Mouse (Mus musculus) MEL (cell line): ENCODE measurements at regions not wholly inside any gene's neighbourhood (a gene's known extent, or its start where the extent isn't known, plus 50 kb on each side); places are given as distances from the start of the nearest gene placed in this dataset.

Source experiments
- DNase-seq: peaks from one replicate; pipeline ENCODE4 v3.0.0; 2011; ENCODE audit warnings: low read depth, low spot score
- H3K27ac ChIP-seq: 2 replicates; pipeline ENCODE4 v1.5.1; 2012; ENCODE audit warnings: low read depth, mild to moderate bottlenecking, control low read depth, low read length, moderate library complexity; ENCODE audit not compliant: control insufficient read depth
- H3K27me3 ChIP-seq, 2 experiments: fragments of 150-350 bp in 1 of 2; sonication (generic) in 1 of 2; 2 replicates each; pipeline ENCODE4 v1.6.1; 2012; ENCODE audit warnings: low read length in 2 of 2, mild to moderate bottlenecking in 2 of 2, improper control_type of control experiment in 1 of 2, moderate library complexity in 1 of 2; ENCODE audit not compliant: insufficient read depth in 2 of 2, control insufficient read depth in 1 of 2
- H3K36me3 ChIP-seq, 2 experiments: 2 replicates each; pipeline ENCODE4 v1.6.1; 2012 to 2014; ENCODE audit warnings: low read length in 2 of 2, improper control_type of control experiment in 1 of 2, inconsistent platforms in 1 of 2, mild to moderate bottlenecking in 1 of 2; ENCODE audit not compliant: insufficient read depth in 2 of 2, control insufficient read depth in 1 of 2
- H3K4me1 ChIP-seq, 2 experiments: fragments of 150-350 bp in 1 of 2; sonication (generic) in 1 of 2; 2 replicates each; pipeline ENCODE4 v1.6.1; 2012; ENCODE audit warnings: low read length in 2 of 2, improper control_type of control experiment in 1 of 2, mild to moderate bottlenecking in 1 of 2; ENCODE audit not compliant: insufficient read depth in 2 of 2, control insufficient read depth in 1 of 2
- H3K4me3 ChIP-seq, 2 experiments: fragments of 150-350 bp in 1 of 2; sonication (generic) in 1 of 2; 2 replicates each; pipeline ENCODE4 v1.5.1; 2012; ENCODE audit warnings: low read depth in 2 of 2, low read length in 2 of 2, mild to moderate bottlenecking in 2 of 2, moderate library complexity in 2 of 2, control low read depth in 1 of 2, improper control_type of control experiment in 1 of 2; ENCODE audit not compliant: control insufficient read depth in 1 of 2, insufficient read depth in 1 of 2
- H3K79me2 ChIP-seq: 2 replicates; pipeline ENCODE4 v1.6.1; 2012; ENCODE audit warnings: mild to moderate bottlenecking, low read length, moderate library complexity; ENCODE audit not compliant: control insufficient read depth, poor library complexity, insufficient read depth
- H3K9ac ChIP-seq: 2 replicates; pipeline ENCODE4 v1.6.1; 2012; ENCODE audit warnings: low read depth, mild to moderate bottlenecking, control low read depth, low read length, moderate library complexity; ENCODE audit not compliant: control insufficient read depth, poor library complexity, severe bottlenecking
- H3K9me3 ChIP-seq: fragments of 150-350 bp; sonication (generic); replicated peaks from 2 replicates; pipeline ENCODE4 v1.6.1; 2012; ENCODE audit warnings: mild to moderate bottlenecking, low read length, improper control_type of control experiment, moderate library complexity; ENCODE audit not compliant: insufficient read depth
- BHLHE40 ChIP-seq: IDR thresholded peaks from 2 replicates; pipeline ENCODE4 v1.6.1; 2012; ENCODE audit warnings: low read depth, mild to moderate bottlenecking, inconsistent platforms, low read length, improper control_type of control experiment, borderline replicate concordance
- CHD1 ChIP-seq: IDR thresholded peaks from 2 replicates; pipeline ENCODE4 v1.6.1; 2012; ENCODE audit warnings: low read depth, mild to moderate bottlenecking, inconsistent platforms, low read length, improper control_type of control experiment
- CHD2 ChIP-seq: IDR thresholded peaks from 2 replicates; pipeline ENCODE4 v1.6.1; 2011; ENCODE audit warnings: low read length, improper control_type of control experiment
- CTCF ChIP-seq, 3 experiments: IDR thresholded peaks in 2 of 3; conservative IDR thresholded peaks in 1 of 3; 2 replicates each; pipeline ENCODE4 v1.5.1; 2011 to 2012; ENCODE audit warnings: low read length in 3 of 3, low read depth in 2 of 3, mild to moderate bottlenecking in 2 of 3, improper control_type of control experiment in 1 of 3, inconsistent platforms in 1 of 3, mixed read lengths in 1 of 3, moderate library complexity in 1 of 3; ENCODE audit not compliant: control insufficient read depth in 1 of 3, insufficient read depth in 1 of 3, poor library complexity in 1 of 3, severe bottlenecking in 1 of 3
- E2F4 ChIP-seq: IDR thresholded peaks from 2 replicates; pipeline ENCODE4 v1.6.1; 2011; ENCODE audit warnings: low read depth, low read length, improper control_type of control experiment, borderline replicate concordance
- ELF1 ChIP-seq: IDR thresholded peaks from 2 replicates; pipeline ENCODE4 v1.6.1; 2014; ENCODE audit warnings: low read depth, mild to moderate bottlenecking, inconsistent platforms, low read length, improper control_type of control experiment, moderate library complexity
- GABPA ChIP-seq: IDR thresholded peaks from 2 replicates; pipeline ENCODE4 v1.6.1; 2012; ENCODE audit warnings: low read depth, mild to moderate bottlenecking, inconsistent platforms, low read length, improper control_type of control experiment, moderate library complexity
- HCFC1 ChIP-seq: IDR thresholded peaks from 2 replicates; pipeline ENCODE4 v1.6.1; 2012; ENCODE audit warnings: low read depth, mild to moderate bottlenecking, inconsistent platforms, low read length, improper control_type of control experiment, moderate library complexity
- KAT2A ChIP-seq: conservative IDR thresholded peaks from 2 replicates; pipeline ENCODE4 v1.6.1; 2012; ENCODE audit warnings: low read depth, low read length, improper control_type of control experiment, inconsistent platforms
- MAX ChIP-seq: IDR thresholded peaks from 2 replicates; pipeline ENCODE4 v1.6.1; 2011; ENCODE audit warnings: low read length, improper control_type of control experiment
- MAZ ChIP-seq: IDR thresholded peaks from 2 replicates; pipeline ENCODE4 v1.6.1; 2012; ENCODE audit warnings: low read depth, mild to moderate bottlenecking, inconsistent platforms, low read length, improper control_type of control experiment
- MXI1 ChIP-seq: IDR thresholded peaks from 2 replicates; pipeline ENCODE4 v1.6.1; 2011; ENCODE audit warnings: mild to moderate bottlenecking, low read depth, low read length, improper control_type of control experiment
- MYB ChIP-seq: IDR thresholded peaks from 2 replicates; pipeline ENCODE4 v1.6.1; 2011; ENCODE audit warnings: mild to moderate bottlenecking, low read depth, low read length, improper control_type of control experiment
- MYC ChIP-seq: IDR thresholded peaks from 2 replicates; pipeline ENCODE4 v1.6.1; 2011; ENCODE audit warnings: low read depth, mild to moderate bottlenecking, low read length, improper control_type of control experiment, moderate library complexity
- NELFE ChIP-seq: IDR thresholded peaks from 2 replicates; pipeline ENCODE4 v1.6.1; 2011; ENCODE audit warnings: low read depth, low read length, improper control_type of control experiment
- NRF1 ChIP-seq: IDR thresholded peaks from 2 replicates; pipeline ENCODE4 v1.6.1; 2014; ENCODE audit warnings: low read depth, mild to moderate bottlenecking, inconsistent platforms, low read length, improper control_type of control experiment, moderate library complexity; ENCODE audit not compliant: poor library complexity, insufficient read depth, severe bottlenecking
- POLR2A ChIP-seq, 2 experiments: IDR thresholded peaks; 2 replicates each; pipeline ENCODE4 v1.6.1; 2011 to 2012; ENCODE audit warnings: low read length in 2 of 2, mild to moderate bottlenecking in 2 of 2, control low read depth in 1 of 2, improper control_type of control experiment in 1 of 2, low read depth in 1 of 2, moderate library complexity in 1 of 2; ENCODE audit not compliant: control insufficient read depth in 1 of 2, insufficient read depth in 1 of 2, poor library complexity in 1 of 2
- POLR2AphosphoS2 ChIP-seq: IDR thresholded peaks from 2 replicates; pipeline ENCODE4 v1.6.1; 2011; ENCODE audit warnings: low read length, improper control_type of control experiment
- POLR2AphosphoS5 ChIP-seq: IDR thresholded peaks from 2 replicates; pipeline ENCODE4 v1.6.1; 2012; ENCODE audit warnings: low read depth, borderline replicate concordance, mild to moderate bottlenecking, inconsistent platforms, low read length, moderate library complexity, mixed read lengths
- RAD21 ChIP-seq: IDR thresholded peaks from 2 replicates; pipeline ENCODE4 v1.6.1; 2011; ENCODE audit warnings: mild to moderate bottlenecking, low read depth, low read length, improper control_type of control experiment
- SIN3A ChIP-seq: IDR thresholded peaks from 2 replicates; pipeline ENCODE4 v1.6.1; 2012; ENCODE audit warnings: low read length, improper control_type of control experiment, inconsistent platforms
- SMC3 ChIP-seq: IDR thresholded peaks from 2 replicates; pipeline ENCODE4 v1.6.1; 2011; ENCODE audit warnings: low read depth, low read length, improper control_type of control experiment
- TBP ChIP-seq: IDR thresholded peaks from 2 replicates; pipeline ENCODE4 v1.8.0; 2011; ENCODE audit warnings: low read depth, low read length, improper control_type of control experiment
- USF2 ChIP-seq, 2 experiments: IDR thresholded peaks; 2 replicates each; pipeline ENCODE4 v1.6.1; 2011 to 2012; ENCODE audit warnings: improper control_type of control experiment in 2 of 2, low read length in 2 of 2, borderline replicate concordance in 1 of 2, inconsistent platforms in 1 of 2, low read depth in 1 of 2, mild to moderate bottlenecking in 1 of 2; ENCODE audit not compliant: insufficient read depth in 1 of 2
- ZC3H11A ChIP-seq: IDR thresholded peaks from 2 replicates; pipeline ENCODE4 v1.6.1; 2012; ENCODE audit warnings: low read depth, mild to moderate bottlenecking, inconsistent platforms, low read length, improper control_type of control experiment
- ZMIZ1 ChIP-seq: IDR thresholded peaks from 2 replicates; pipeline ENCODE4 v1.6.1; 2012; ENCODE audit warnings: low read depth, mild to moderate bottlenecking, inconsistent platforms, low read length, improper control_type of control experiment, moderate library complexity

GRCm38 (mm10) chr9:43395209-43395608, 84.6 kb downstream of the Trim29 start:
- no peaks in the 10 kb centered on the region for H3K36me3 ChIP-seq
- no peak overlapping the region for H3K4me3 ChIP-seq
- no peaks in the 10 kb centered on the region for H3K79me2 ChIP-seq
- H3K27me3 ChIP-seq = no peaks in the 10 kb centered on the region
- TF ChIP-seq E2F4 (no peak), SMC3 (no peak), ZC3H11A (no peak), MAX (no peak), NELFE (no peak), POLR2A (IDR thresholded peaks at IDR 0.05; ENCODE audit: control insufficient read depth in 1 of 2, insufficient read depth in 1 of 2, low read depth in 1 of 2, low read length in 2 of 2, poor library complexity in 1 of 2) (no peak), BHLHE40 (no peak), CTCF (IDR thresholded peaks at IDR 0.05 in 2 of 3, conservative IDR thresholded peaks at IDR 0.05 in 1 of 3; ENCODE audit: control insufficient read depth in 1 of 3, insufficient read depth in 1 of 3, low read depth in 2 of 3, low read length in 3 of 3, poor library complexity in 1 of 3, severe bottlenecking in 1 of 3) (no peak), HCFC1 (no peak), RAD21 (no peak), GABPA (no peak), POLR2AphosphoS5 (no peak), CHD2 (no peak), USF2 (IDR thresholded peaks at IDR 0.05; ENCODE audit: borderline replicate concordance in 1 of 2, insufficient read depth in 1 of 2, low read depth in 1 of 2, low read length in 2 of 2) (no peak)
- DNase-seq = no peak
- no peaks in the 10 kb centered on the region for H3K9me3 ChIP-seq
- no peaks in the 10 kb centered on the region for H3K4me1 ChIP-seq
- H3K9ac ChIP-seq = no peak overlapping the region
- no peak overlapping the region for H3K27ac ChIP-seq

GRCm38 (mm10) chr9:43396566-43396965, 85.9 kb downstream of the Trim29 start:
- Histone ChIP-seq H3K9me3 (no peaks in the 10 kb centered on the region), H3K27ac (no peak overlapping the region), H3K9ac (no peak overlapping the region), H3K27me3 (no peaks in the 10 kb centered on the region), H3K36me3 (no peaks in the 10 kb centered on the region), H3K79me2 (no peaks in the 10 kb centered on the region), H3K4me1 (no peaks in the 10 kb centered on the region), H3K4me3 (no peak overlapping the region)
- TF ChIP-seq SIN3A = no peak
- no peak for TF ChIP-seq ELF1
- TF ChIP-seq MYB = no peak
- TF ChIP-seq NRF1 = no peak
- no peak for TF ChIP-seq ZMIZ1
- TF ChIP-seq POLR2AphosphoS2 = no peak
- no peak for TF ChIP-seq ZC3H11A
- no peak for TF ChIP-seq MAZ
- no peak for TF ChIP-seq BHLHE40
- no peak for TF ChIP-seq USF2 (IDR thresholded peaks at IDR 0.05; ENCODE audit: borderline replicate concordance in 1 of 2, insufficient read depth in 1 of 2, low read depth in 1 of 2, low read length in 2 of 2)
- TF ChIP-seq POLR2AphosphoS5 = no peak
- TF ChIP-seq KAT2A = no peak
- no peak for TF ChIP-seq MYC
- TF ChIP-seq TBP = no peak
- TF ChIP-seq MXI1 = no peak
- TF ChIP-seq MAX = no peak
- no peak for TF ChIP-seq CHD1
- DNase-seq = no peak
